Mouse (Mus musculus): ENCODE data around the gene 1110012L19Rik.
"Not testable (repeated sequence)": the region's sequence is repeated elsewhere in the genome, so short reads cannot be mapped to it uniquely, and the experiment has no call there.

1110012L19Rik gene

GRCm38 (mm10) chrX:70385276-70385961 lies at the start of gene 1110012L19Rik:
TSS of gene 1110012L19Rik (plus strand) at chrX:70385877.
- DNase-seq (ENCODE audit: low spot score in 2 of 2), result peak; percentile 42 to 69

- DNase-seq (ENCODE audit: low spot score in 2 of 2), result no peak
Measured at GRCm38 (mm10) chrX:70362985-70363384, 22.7 kb upstream of the 1110012L19Rik start.

GRCm38 (mm10) chrX:70363446-70363845 lies 22.2 kb upstream of the 1110012L19Rik start:
- DNase-seq (ENCODE audit: low spot score in 2 of 2), result no peak

- no peak for DNase-seq (ENCODE audit: low spot score in 2 of 2)
Measured at GRCm38 (mm10) chrX:70364202-70364601, 21.5 kb upstream of the 1110012L19Rik start.

GRCm38 (mm10) chrX:70364661-70365613 lies 20.7 kb upstream of the 1110012L19Rik start, which contains the start of gene Ids:
TSS of gene Ids (minus strand) at chrX:70365084.
- DNase-seq (ENCODE audit: low spot score in 2 of 2), result peak; percentile 63 to 79

GRCm38 (mm10) chrX:70369758-70370157 lies 15.9 kb upstream of the 1110012L19Rik start:
- not testable (repeated sequence) for DNase-seq (ENCODE audit: low spot score in 2 of 2)

- not testable (repeated sequence) for DNase-seq (ENCODE audit: low spot score in 2 of 2)
Measured at GRCm38 (mm10) chrX:70374469-70375110, 11.1 kb upstream of the 1110012L19Rik start.

GRCm38 (mm10) chrX:70384917-70385275 lies 781 bp upstream of the 1110012L19Rik start:
- DNase-seq (ENCODE audit: low spot score in 2 of 2), result no peak

GRCm38 (mm10) chrX:70385962-70386351 lies 280 bp downstream of the 1110012L19Rik start:
- peak; percentile 7 to 24 for DNase-seq (ENCODE audit: low spot score in 2 of 2)

GRCm38 (mm10) chrX:70392636-70393035 lies 7.0 kb downstream of the 1110012L19Rik start:
- DNase-seq (ENCODE audit: low spot score in 2 of 2), result not testable (repeated sequence)

GRCm38 (mm10) chrX:70425473-70425872 lies 39.8 kb downstream of the 1110012L19Rik start:
- not testable (repeated sequence) for DNase-seq (ENCODE audit: low spot score in 2 of 2)
